Mouse (Mus musculus): ENCODE results near the gene Erv3. TPM values are rescaled to one million over a fixed set of nuclear protein-coding genes. Genes with fewer than 3 reads are reported as not detected.

Erv3 gene
- total RNA-seq, 2 experiments from 2014 or later: 0.09 to 0.14 TPM

- DNase-seq (ENCODE audit: low spot score in 2 of 2): no peak
These were observed 34.0 kb downstream of the Erv3 start for GRCm38 (mm10) chr2:131825498-131825897.

- DNase-seq (ENCODE audit: low spot score in 2 of 2): no peak
These were observed 35.6 kb downstream of the Erv3 start for GRCm38 (mm10) chr2:131823931-131824330.

- no peak for DNase-seq (ENCODE audit: low spot score in 2 of 2)
These were observed 37.1 kb downstream of the Erv3 start for GRCm38 (mm10) chr2:131822492-131822891.

- no peak for DNase-seq (ENCODE audit: low spot score in 2 of 2)
These were observed 37.9 kb downstream of the Erv3 start for GRCm38 (mm10) chr2:131821708-131821990.

GRCm38 (mm10) chr2:131820932-131821707, 38.4 kb downstream of the Erv3 start:
- DNase-seq (ENCODE audit: low spot score in 2 of 2): peak; percentile 91 to 92

GRCm38 (mm10) chr2:131820088-131820675, 39.4 kb downstream of the Erv3 start:
- peak; percentile 91 to 92 for DNase-seq (ENCODE audit: low spot score in 2 of 2)

GRCm38 (mm10) chr2:131814327-131814726, 45.2 kb downstream of the Erv3 start:
- DNase-seq (ENCODE audit: low spot score in 2 of 2): no peak

- no peak for DNase-seq (ENCODE audit: low spot score in 2 of 2)
These were observed 46.1 kb downstream of the Erv3 start for GRCm38 (mm10) chr2:131813437-131813836.

- DNase-seq (ENCODE audit: low spot score in 2 of 2): peak; percentile 67 to 73
These were observed 46.9 kb downstream of the Erv3 start for GRCm38 (mm10) chr2:131812480-131813137.

- DNase-seq (ENCODE audit: low spot score in 2 of 2): no peak
These were observed 47.9 kb downstream of the Erv3 start for GRCm38 (mm10) chr2:131811607-131812006.

GRCm38 (mm10) chr2:131808856-131809255, 50.7 kb downstream of the Erv3 start:
- no peak for DNase-seq (ENCODE audit: low spot score in 2 of 2)

- DNase-seq (ENCODE audit: low spot score in 2 of 2): no peak
These were observed 51.9 kb downstream of the Erv3 start for GRCm38 (mm10) chr2:131807660-131808059.

GRCm38 (mm10) chr2:131806863-131807262, 52.7 kb downstream of the Erv3 start:
- no peak for DNase-seq (ENCODE audit: low spot score in 2 of 2)

GRCm38 (mm10) chr2:131805306-131805705, 54.2 kb downstream of the Erv3 start:
- no peak for DNase-seq (ENCODE audit: low spot score in 2 of 2)

- DNase-seq (ENCODE audit: low spot score in 2 of 2): no peak
These were observed 55.7 kb downstream of the Erv3 start for GRCm38 (mm10) chr2:131803801-131804200.

Other genes starting within 250 kb of the Erv3 start
- 100 to 1,000 TPM; 488 to 510 TPM for gene Prnp, start 50.2 kb upstream of the Erv3 start, total RNA-seq (2021)
- under 1 TPM in 1 of 2 experiments, not detected in 1; 0.64 TPM for gene Prn, start 50.2 kb upstream of the Erv3 start, total RNA-seq (2021)
- 1 to 10 TPM; 5.1 to 5.2 TPM for gene Prnd, start 91.1 kb upstream of the Erv3 start, total RNA-seq (2021)
- gene Rassf2, start 170.5 kb upstream of the Erv3 start, total RNA-seq (2021): 10 to 100 TPM; 37.4 to 39.8 TPM